Mouse (Mus musculus) hindbrain, embryonic 13.5 days (tissue): ENCODE measurements at regions not wholly inside any gene's neighbourhood (a gene's known extent, or its start where the extent isn't known, plus 50 kb on each side); places are given as distances from the start of the nearest gene placed in this dataset.

Source experiments
- ATAC-seq: fragments of 200-750 bp; cut with Nextera tagmentation; 2 replicates; pipeline ENCODE4 v1.8.0; 2017; ENCODE audit warnings: moderate TSS enrichment; ENCODE audit not compliant: low FRiP score
- H3K27ac ChIP-seq: fragments of 300-500 bp; sonication (generic); 2 replicates; pipeline ENCODE4 v1.5.1; 2015; ENCODE audit warnings: inconsistent platforms, mild to moderate bottlenecking, moderate library complexity
- H3K27me3 ChIP-seq: fragments of 300-500 bp; sonication (generic); 2 replicates; pipeline ENCODE4 v1.6.1; 2015; ENCODE audit warnings: mild to moderate bottlenecking, inconsistent platforms
- H3K36me3 ChIP-seq: fragments of 300-500 bp; sonication (generic); 2 replicates; pipeline ENCODE4 v1.6.1; 2015; ENCODE audit warnings: mild to moderate bottlenecking, inconsistent platforms
- H3K4me1 ChIP-seq: fragments of 300-500 bp; sonication (generic); replicated peaks from 2 replicates; pipeline ENCODE4 v1.6.1; 2015; ENCODE audit warnings: inconsistent platforms
- H3K4me2 ChIP-seq: fragments of 300-500 bp; sonication (generic); 2 replicates; pipeline ENCODE4 v1.6.1; 2015; ENCODE audit warnings: inconsistent platforms, mild to moderate bottlenecking, moderate library complexity
- H3K4me3 ChIP-seq: fragments of 300-500 bp; sonication (generic); 2 replicates; pipeline ENCODE4 v1.5.1; 2015; ENCODE audit warnings: mild to moderate bottlenecking, inconsistent platforms
- H3K9ac ChIP-seq: fragments of 300-500 bp; sonication (generic); 2 replicates; pipeline ENCODE4 v1.6.1; 2015; ENCODE audit warnings: mild to moderate bottlenecking, inconsistent platforms
- H3K9me3 ChIP-seq: fragments of 300-500 bp; sonication (generic); 2 replicates; pipeline ENCODE4 v1.6.1; 2016; ENCODE audit warnings: inconsistent platforms
- WGBS: fragments of 180-500 bp; shearing (Covaris S2); methylation state at CpG from one replicate; pipeline ENCODE4 v1.1.7; 2015; 5-methylcytosine and 5-hydroxymethylcytosine counted together

- WGBS: 72% methylated on average over 5 of the region's 5 CpGs
- Histone ChIP-seq H3K4me1 (no peaks in the 10 kb centered on the region), H3K36me3 (no peaks in the 10 kb centered on the region), H3K27me3 (no peaks in the 10 kb centered on the region), H3K27ac (no peak overlapping the region), H3K9me3 (no peaks in the 10 kb centered on the region), H3K4me3 (no peak overlapping the region), H3K4me2 (no peak overlapping the region), H3K9ac (no peak overlapping the region)
- no peak for ATAC-seq
Measured at GRCm38 (mm10) chr7:82047456-82047855, 55.4 kb upstream of the Bnc1 start.

GRCm38 (mm10) chr7:82053411-82053810 lies 61.3 kb upstream of the Bnc1 start:
- WGBS: 83% methylated on average over 4 of the region's 4 CpGs
- Histone ChIP-seq H3K36me3 (no peaks in the 10 kb centered on the region), H3K9me3 (no peaks in the 10 kb centered on the region), H3K4me2 (no peak overlapping the region), H3K27ac (no peak overlapping the region), H3K4me1 (peaks cover 7% of the 10 kb centered on the region), H3K4me3 (no peak overlapping the region), H3K9ac (no peak overlapping the region), H3K27me3 (0 out of 2 replicates have a peak, but pooled peaks cover 4% of the 10 kb centered on the region)
- ATAC-seq: no peak

GRCm38 (mm10) chr7:82056551-82057230 lies 64.6 kb upstream of the Bnc1 start:
- H3K4me1 ChIP-seq: peaks cover 7% of the 10 kb centered on the region
- no peaks in the 10 kb centered on the region for H3K36me3 ChIP-seq
- 2% methylated on average over 21 of the region's 21 CpGs for WGBS
- no peak for ATAC-seq
- peak overlapping the region; percentile 51 for H3K4me2 ChIP-seq
- H3K9ac ChIP-seq: peak overlapping the region; percentile 53
- 0 out of 2 replicates have a peak, but pooled peaks cover 4% of the 10 kb centered on the region for H3K27me3 ChIP-seq
- no peaks in the 10 kb centered on the region for H3K9me3 ChIP-seq
- peak overlapping the region; percentile 22 for H3K4me3 ChIP-seq
- no peak overlapping the region for H3K27ac ChIP-seq

- no peak overlapping the region for H3K27ac ChIP-seq
- H3K9ac ChIP-seq: no peak overlapping the region
- no peaks in the 10 kb centered on the region for H3K36me3 ChIP-seq
- H3K9me3 ChIP-seq: no peaks in the 10 kb centered on the region
- ATAC-seq: no peak
- WGBS: 65% methylated on average over 7 of the region's 7 CpGs
- H3K4me2 ChIP-seq: no peak overlapping the region
- no peak overlapping the region for H3K4me3 ChIP-seq
- no peaks in the 10 kb centered on the region for H3K4me1 ChIP-seq
- no peaks in the 10 kb centered on the region for H3K27me3 ChIP-seq
Measured at GRCm38 (mm10) chr7:82063407-82063806, 71.3 kb upstream of the Bnc1 start.

- H3K27ac ChIP-seq: no peak overlapping the region
- H3K36me3 ChIP-seq: no peaks in the 10 kb centered on the region
- H3K9ac ChIP-seq: no peak overlapping the region
- no peak overlapping the region for H3K4me3 ChIP-seq
- WGBS: 56% methylated on average over 7 of the region's 7 CpGs
- ATAC-seq: no peak
- no peaks in the 10 kb centered on the region for H3K27me3 ChIP-seq
- no peaks in the 10 kb centered on the region for H3K9me3 ChIP-seq
- H3K4me2 ChIP-seq: no peak overlapping the region
- peaks cover 8% of the 10 kb centered on the region for H3K4me1 ChIP-seq
Measured at GRCm38 (mm10) chr7:82069629-82070450, 77.7 kb upstream of the Bnc1 start.

GRCm38 (mm10) chr7:82070946-82071727 lies 79.0 kb upstream of the Bnc1 start:
- H3K4me3 ChIP-seq: no peak overlapping the region
- no peaks in the 10 kb centered on the region for H3K9me3 ChIP-seq
- no peak for ATAC-seq
- no peak overlapping the region for H3K27ac ChIP-seq
- WGBS: 86% methylated on average over 10 of the region's 10 CpGs
- H3K4me2 ChIP-seq: no peak overlapping the region
- no peak overlapping the region for H3K9ac ChIP-seq
- peaks cover 8% of the 10 kb centered on the region for H3K4me1 ChIP-seq
- no peaks in the 10 kb centered on the region for H3K36me3 ChIP-seq
- no peaks in the 10 kb centered on the region for H3K27me3 ChIP-seq

GRCm38 (mm10) chr7:82075359-82075758 lies 83.3 kb upstream of the Bnc1 start:
- no peaks in the 10 kb centered on the region for H3K9me3 ChIP-seq
- 0 out of 2 replicates have a peak, but pooled peaks cover 3% of the 10 kb centered on the region for H3K27me3 ChIP-seq
- no peak overlapping the region for H3K9ac ChIP-seq
- H3K4me2 ChIP-seq: no peak overlapping the region
- no peak for ATAC-seq
- H3K27ac ChIP-seq: no peak overlapping the region
- 88% methylated on average over 2 of the region's 2 CpGs for WGBS
- H3K36me3 ChIP-seq: no peaks in the 10 kb centered on the region
- H3K4me3 ChIP-seq: no peak overlapping the region
- H3K4me1 ChIP-seq: peaks cover under 1% of the 10 kb centered on the region; the same call in 1 of the 2 replicates

- whole genome bisulfite sequencing: 13% methylated on average over 3 of the region's 3 CpGs
- no peak overlapping the region for H3K9ac ChIP-seq
- 0 out of 2 replicates have a peak, but pooled peaks cover 3% of the 10 kb centered on the region for H3K27me3 ChIP-seq
Measured at GRCm38 (mm10) chr7:82081851-82082250, 89.8 kb upstream of the Bnc1 start.

GRCm38 (mm10) chr7:82082883-82083282 lies 90.8 kb upstream of the Sh3gl3 start:
- ATAC-seq: no peak
- Histone ChIP-seq H3K4me1 (peaks cover 9% of the 10 kb centered on the region), H3K27me3 (0 out of 2 replicates have a peak, but pooled peaks cover 3% of the 10 kb centered on the region), H3K9ac (no peak overlapping the region), H3K36me3 (no peaks in the 10 kb centered on the region), H3K27ac (no peak overlapping the region), H3K9me3 (no peaks in the 10 kb centered on the region), H3K4me2 (no peak overlapping the region), H3K4me3 (no peak overlapping the region)
- 37% methylated on average over 6 of the region's 6 CpGs for WGBS

More at GRCm38 (mm10) chr7:82081851-82082250, 89.8 kb upstream of the Bnc1 start:
- Histone ChIP-seq H3K27ac (no peak overlapping the region), H3K4me1 (peaks cover 9% of the 10 kb centered on the region), H3K4me3 (no peak overlapping the region), H3K4me2 (no peak overlapping the region), H3K36me3 (no peaks in the 10 kb centered on the region), H3K9me3 (no peaks in the 10 kb centered on the region)
- no peak for ATAC-seq

GRCm38 (mm10) chr7:82084473-82084872 lies 89.2 kb upstream of the Sh3gl3 start:
- Histone ChIP-seq H3K27me3 (no peaks in the 10 kb centered on the region), H3K9me3 (no peaks in the 10 kb centered on the region), H3K36me3 (no peaks in the 10 kb centered on the region), H3K27ac (no peak overlapping the region), H3K4me2 (no peak overlapping the region), H3K4me3 (no peak overlapping the region), H3K9ac (no peak overlapping the region), H3K4me1 (peaks cover 9% of the 10 kb centered on the region)
- WGBS: 78% methylated on average over 10 of the region's 10 CpGs
- no peak for ATAC-seq

- Histone ChIP-seq H3K4me2 (no peak overlapping the region), H3K9me3 (no peaks in the 10 kb centered on the region), H3K36me3 (no peaks in the 10 kb centered on the region), H3K27me3 (no peaks in the 10 kb centered on the region), H3K9ac (no peak overlapping the region), H3K4me3 (no peak overlapping the region), H3K27ac (no peak overlapping the region), H3K4me1 (peaks cover 9% of the 10 kb centered on the region)
- ATAC-seq: no peak
- WGBS: 85% methylated on average over 4 of the region's 4 CpGs
Measured at GRCm38 (mm10) chr7:82085205-82085604, 88.4 kb upstream of the Sh3gl3 start.

GRCm38 (mm10) chr7:82098136-82098535 lies 75.5 kb upstream of the Sh3gl3 start:
- Histone ChIP-seq H3K36me3 (no peaks in the 10 kb centered on the region), H3K9ac (no peak overlapping the region), H3K4me2 (no peak overlapping the region), H3K9me3 (no peaks in the 10 kb centered on the region), H3K4me3 (no peak overlapping the region), H3K27me3 (no peaks in the 10 kb centered on the region), H3K4me1 (no peaks in the 10 kb centered on the region), H3K27ac (no peak overlapping the region)
- 78% methylated on average over 6 of the region's 6 CpGs for WGBS
- ATAC-seq: no peak
